Mouse (Mus musculus): ENCODE measurements around the gene Map7. TPM values are rescaled to one million over a fixed set of nuclear protein-coding genes. Genes with fewer than 3 reads are reported as not detected.

Gene Map7
- polyA plus RNA-seq, 1 experiment from 2014 or later, result 13.2 TPM

DNA sequence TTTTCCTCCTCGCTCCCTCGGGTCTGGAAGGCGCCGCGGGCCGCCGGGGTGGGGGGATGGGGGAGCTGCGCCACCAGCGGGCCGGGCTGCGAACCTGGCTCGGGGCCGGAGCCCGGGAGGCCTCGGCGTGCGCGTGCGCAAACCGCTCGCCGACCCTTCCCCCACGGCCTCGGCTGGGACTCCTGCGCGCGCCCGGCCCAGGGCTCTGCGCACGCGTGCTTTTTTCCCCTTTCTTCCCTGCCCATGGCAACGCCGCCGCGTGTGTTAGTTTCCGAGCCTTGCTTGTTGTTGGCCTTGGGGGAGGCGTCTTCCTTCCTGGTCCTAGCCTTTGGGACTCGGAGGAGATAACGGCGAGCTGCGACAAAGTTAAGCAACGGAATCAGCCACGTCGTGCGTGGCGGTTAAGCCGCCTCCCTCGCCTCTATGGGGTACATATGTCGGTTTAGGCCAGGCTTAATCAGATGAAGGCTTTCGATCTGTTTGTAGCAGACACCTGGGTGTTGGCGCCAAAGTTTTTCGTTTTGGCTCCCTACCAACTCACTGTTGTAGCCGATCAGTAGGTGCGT, 164.5 kb downstream of the Map7 start:
- Histone ChIP-seq H3K9ac (peak overlapping the region; percentile 95), H3K4me3 (peak overlapping the region; percentile 70), H3K4me2 (peak overlapping the region; percentile 57), H3K4me1 (peaks cover 15% of the 10 kb centered on the region), H3K36me3 (no peaks in the 10 kb centered on the region), H3K27ac (peak overlapping the region; percentile 100), H3K9me3 (no peaks in the 10 kb centered on the region), H3K27me3 (no peaks in the 10 kb centered on the region)
- ATAC-seq (ENCODE audit: insufficient number of reproducible peaks, low FRiP score, low TSS enrichment, low read depth), result peak; percentile 56
- under 1% methylated on average over 54 of the region's 54 CpGs for WGBS

DNA sequence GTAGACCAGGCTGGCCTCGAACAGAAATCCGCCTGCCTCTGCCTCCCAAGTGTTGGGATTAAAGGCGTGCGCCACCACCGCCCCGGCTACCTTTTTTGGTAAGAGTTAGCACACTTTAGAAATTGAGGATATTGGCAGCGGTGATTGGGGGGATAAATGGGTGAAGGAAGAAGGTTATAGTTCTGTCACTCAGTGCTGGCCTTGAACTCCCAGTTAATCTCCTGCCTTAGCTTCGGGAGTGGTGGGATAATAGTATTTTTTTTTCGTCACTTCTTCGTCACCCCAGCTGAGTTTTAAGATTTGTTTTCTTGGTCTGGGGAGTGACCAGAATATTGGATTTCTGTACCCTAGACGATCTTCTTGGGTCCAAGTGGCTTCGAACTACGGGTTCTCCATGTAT, 165.2 kb downstream of the Map7 start:
- WGBS, result 47% methylated on average over 13 of the region's 13 CpGs
- 0 out of 2 replicates have a peak overlapping the region, but pooled peaks have one; percentile 100 for H3K27ac ChIP-seq
- no peak overlapping the region; the same call in 1 of the 2 replicates for H3K9ac ChIP-seq
- peak overlapping the region; percentile 57 for H3K4me2 ChIP-seq
- peaks cover 15% of the 10 kb centered on the region for H3K4me1 ChIP-seq
- peaks cover 2% of the 10 kb centered on the region; the same call in 1 of the 2 replicates for H3K36me3 ChIP-seq
- ATAC-seq (ENCODE audit: insufficient number of reproducible peaks, low FRiP score, low TSS enrichment, low read depth), result no peak
- no peaks in the 10 kb centered on the region for H3K27me3 ChIP-seq
- H3K9me3 ChIP-seq, result no peaks in the 10 kb centered on the region
- H3K4me3 ChIP-seq, result peak overlapping the region; percentile 70

DNA sequence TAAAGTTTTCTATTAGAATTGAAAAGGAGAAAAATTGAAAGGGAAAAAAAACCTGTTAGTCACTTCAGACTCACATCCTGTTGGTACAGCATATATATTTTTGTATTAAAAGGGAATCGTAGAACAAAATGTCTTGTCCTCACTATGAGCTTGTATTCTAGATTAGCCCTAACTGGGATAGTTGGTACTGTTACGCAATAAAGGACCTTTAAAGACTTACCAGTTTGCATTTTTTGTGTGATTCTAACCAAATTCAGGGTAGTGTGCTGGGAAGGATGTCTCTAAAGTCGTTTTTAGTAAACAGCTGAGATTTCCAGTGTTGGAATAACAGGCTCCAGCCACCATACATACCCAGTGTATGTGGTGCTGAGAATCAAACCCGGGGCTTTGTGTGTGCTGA, 165.7 kb downstream of the Map7 start:
- WGBS, result 85% methylated on average over 4 of the region's 4 CpGs
- no peak overlapping the region for H3K9ac ChIP-seq
- H3K4me2 ChIP-seq, result no peak overlapping the region
- H3K4me3 ChIP-seq, result no peak overlapping the region; the same call in 1 of the 2 replicates
- peaks cover 15% of the 10 kb centered on the region for H3K4me1 ChIP-seq
- H3K27me3 ChIP-seq, result no peaks in the 10 kb centered on the region
- no peak for ATAC-seq (ENCODE audit: insufficient number of reproducible peaks, low FRiP score, low TSS enrichment, low read depth)
- peaks cover 5% of the 10 kb centered on the region for H3K36me3 ChIP-seq
- H3K9me3 ChIP-seq, result no peaks in the 10 kb centered on the region
- H3K27ac ChIP-seq, result no peak overlapping the region

DNA sequence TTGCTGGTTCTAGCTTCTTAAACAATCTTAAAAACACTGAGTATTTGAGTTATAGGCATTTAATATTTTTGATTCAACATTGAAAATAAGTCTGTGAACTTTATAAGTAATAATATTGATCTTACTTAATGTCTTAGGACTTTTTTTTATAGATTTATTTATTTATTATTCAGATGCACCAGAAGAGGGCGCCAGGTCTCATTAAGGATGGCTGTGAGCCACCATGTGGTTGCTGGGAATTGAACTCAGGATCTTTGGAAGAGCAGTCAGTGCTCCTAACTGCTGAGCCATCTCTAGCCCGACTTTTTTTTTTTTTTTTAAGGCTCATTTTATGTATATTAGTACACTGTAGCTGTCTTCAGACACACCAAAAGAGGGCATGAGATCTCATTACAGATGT, 166.5 kb downstream of the Map7 start:
- ATAC-seq (ENCODE audit: insufficient number of reproducible peaks, low FRiP score, low TSS enrichment, low read depth), result no peak
- Histone ChIP-seq H3K27me3 (no peaks in the 10 kb centered on the region), H3K4me3 (no peak overlapping the region), H3K4me1 (peaks cover 15% of the 10 kb centered on the region), H3K9ac (no peak overlapping the region), H3K36me3 (peaks cover 11% of the 10 kb centered on the region), H3K9me3 (no peaks in the 10 kb centered on the region), H3K27ac (no peak overlapping the region), H3K4me2 (no peak overlapping the region)
- 67% methylated on average over 2 of the region's 2 CpGs for WGBS

DNA sequence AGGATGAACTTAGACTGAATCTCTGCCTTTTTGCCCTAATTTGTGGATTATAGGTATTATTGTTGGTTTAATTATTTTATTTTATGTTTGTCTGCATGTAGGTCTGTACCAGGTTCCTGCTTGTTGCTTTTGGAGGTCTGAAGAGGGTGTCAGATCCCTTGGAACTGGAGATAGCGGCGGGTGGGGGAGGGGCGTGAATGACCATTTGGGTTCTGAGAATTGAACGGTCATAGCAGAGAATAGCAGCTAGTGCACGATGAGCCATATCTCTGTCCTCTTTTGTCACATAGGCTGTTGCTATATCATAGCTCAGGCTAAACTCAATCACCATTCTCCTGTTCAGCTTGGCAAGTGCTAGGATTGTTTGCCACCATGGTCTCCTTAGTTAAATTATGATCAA, 169.2 kb downstream of the Map7 start:
- peaks cover 18% of the 10 kb centered on the region for H3K36me3 ChIP-seq
- WGBS, result 86% methylated on average over 5 of the region's 5 CpGs
- no peak overlapping the region for H3K4me2 ChIP-seq
- H3K4me1 ChIP-seq, result peaks cover 8% of the 10 kb centered on the region
- no peak overlapping the region for H3K4me3 ChIP-seq
- no peak overlapping the region for H3K9ac ChIP-seq
- no peak overlapping the region for H3K27ac ChIP-seq
- no peak for ATAC-seq (ENCODE audit: insufficient number of reproducible peaks, low FRiP score, low TSS enrichment, low read depth)
- H3K9me3 ChIP-seq, result no peaks in the 10 kb centered on the region
- H3K27me3 ChIP-seq, result no peaks in the 10 kb centered on the region

DNA sequence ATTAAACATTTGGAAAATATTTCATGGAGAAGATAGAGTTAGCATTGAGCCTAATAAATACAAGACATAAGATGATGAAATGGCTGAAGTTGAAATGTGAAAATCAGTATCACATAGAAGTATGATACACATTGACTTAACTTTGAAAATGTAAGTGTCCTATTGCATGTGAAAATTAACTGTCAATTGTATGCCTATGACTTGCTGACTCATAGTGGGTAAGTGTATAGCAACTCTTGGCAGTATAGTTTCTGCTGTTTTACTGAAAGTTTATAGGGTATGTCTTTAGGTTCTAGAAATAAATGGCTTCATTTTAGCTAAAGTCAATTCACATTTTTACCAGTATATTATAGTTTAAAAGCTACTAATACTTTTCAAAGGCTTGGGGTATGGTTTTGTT, 178.0 kb downstream of the Map7 start:
- no peaks in the 10 kb centered on the region for H3K27me3 ChIP-seq
- no peaks in the 10 kb centered on the region for H3K9me3 ChIP-seq
- no peak overlapping the region for H3K27ac ChIP-seq
- H3K36me3 ChIP-seq, result peaks cover 58% of the 10 kb centered on the region
- ATAC-seq (ENCODE audit: insufficient number of reproducible peaks, low FRiP score, low TSS enrichment, low read depth), result no peak
- H3K4me2 ChIP-seq, result no peak overlapping the region
- H3K9ac ChIP-seq, result no peak overlapping the region
- no peaks in the 10 kb centered on the region for H3K4me1 ChIP-seq
- no peak overlapping the region for H3K4me3 ChIP-seq

Small RNA genes within 50 kb of the gene (microRNA-seq; reads per million reads assigned to microRNA genes)
- not detected for gene Mir6413

Other genes with a start within 250 kb of the Map7 start
- 24.9 and 28.2 TPM in 2 replicates for gene Pex7, start 240.8 kb upstream of the Map7 start, polyA plus RNA-seq (2015; fragmentation: Nextera tagmentation; extraction: Ambion mirVana)
- gene Map3k5, start 214.0 kb upstream of the Map7 start, polyA plus RNA-seq (2015; fragmentation: Nextera tagmentation; extraction: Ambion mirVana), result 1.3 and 1.4 TPM in 2 replicates
- 108 and 112 TPM in 2 replicates for gene Bclaf1, start 164.0 kb downstream of the Map7 start, polyA plus RNA-seq (2015; fragmentation: Nextera tagmentation; extraction: Ambion mirVana)
- 1.1 and 1.4 TPM in 2 replicates for gene Mtfr2, start 199.3 kb downstream of the Map7 start, polyA plus RNA-seq (2015; fragmentation: Nextera tagmentation; extraction: Ambion mirVana)